Mouse (Mus musculus): ENCODE measurements around the gene Adamts8. TPM values are rescaled to one million over a fixed set of nuclear protein-coding genes. Genes with fewer than 3 reads are reported as not detected.

The Adamts8 gene
- polyA plus RNA-seq, 1 experiment, result 1.2 TPM

- no peak for DNase-seq (ENCODE audit: low read depth)
Observed at GRCm38 (mm10) chr9:30985782-30986181, 43.4 kb downstream of the Adamts8 start.

GRCm38 (mm10) chr9:30993106-30993505 is 50.7 kb downstream of the Adamts8 start:
- no peak for DNase-seq (ENCODE audit: low read depth)

GRCm38 (mm10) chr9:30996590-30997562 is 54.5 kb downstream of the Adamts8 start:
- no peak for DNase-seq (ENCODE audit: low read depth)

- DNase-seq (ENCODE audit: low read depth), result no peak
Observed at GRCm38 (mm10) chr9:31000641-31001040, 58.3 kb downstream of the Adamts8 start.

- no peak for DNase-seq (ENCODE audit: low read depth)
Observed at GRCm38 (mm10) chr9:31002528-31002927, 60.2 kb downstream of the Adamts8 start.

- no peak for DNase-seq (ENCODE audit: low read depth)
Observed at GRCm38 (mm10) chr9:31009334-31009733, 67.0 kb downstream of the Adamts8 start.

- DNase-seq (ENCODE audit: low read depth), result no peak
Observed at GRCm38 (mm10) chr9:31010040-31010439, 67.7 kb downstream of the Adamts8 start.

- DNase-seq (ENCODE audit: low read depth), result no peak
Observed at GRCm38 (mm10) chr9:31010749-31011148, 68.4 kb downstream of the Adamts8 start.

- no peak for DNase-seq (ENCODE audit: low read depth)
Observed at GRCm38 (mm10) chr9:31011533-31011932, 69.2 kb downstream of the Adamts8 start.

GRCm38 (mm10) chr9:31012674-31013073 is 70.3 kb downstream of the Adamts8 start:
- no peak for DNase-seq (ENCODE audit: low read depth)

GRCm38 (mm10) chr9:31013415-31013814 is 71.1 kb downstream of the Adamts8 start:
- DNase-seq (ENCODE audit: low read depth), result no peak

Other genes starting within 250 kb of the Adamts8 start
- 12.3 and 18.9 TPM in 2 replicates for gene Adamts15, start 20.1 kb upstream of the Adamts8 start, polyA plus RNA-seq (2012; rRNA removed)
- gene Zbtb44, start 88.1 kb downstream of the Adamts8 start, polyA plus RNA-seq (2012; rRNA removed), result 6.3 and 8.1 TPM in 2 replicates
- gene St14, start 189.3 kb downstream of the Adamts8 start, polyA plus RNA-seq (2012; rRNA removed), result 88.9 and 116 TPM in 2 replicates